Comparison of ENCODE assay signal across 18 mouse cellular contexts in the genomic region with DNA sequence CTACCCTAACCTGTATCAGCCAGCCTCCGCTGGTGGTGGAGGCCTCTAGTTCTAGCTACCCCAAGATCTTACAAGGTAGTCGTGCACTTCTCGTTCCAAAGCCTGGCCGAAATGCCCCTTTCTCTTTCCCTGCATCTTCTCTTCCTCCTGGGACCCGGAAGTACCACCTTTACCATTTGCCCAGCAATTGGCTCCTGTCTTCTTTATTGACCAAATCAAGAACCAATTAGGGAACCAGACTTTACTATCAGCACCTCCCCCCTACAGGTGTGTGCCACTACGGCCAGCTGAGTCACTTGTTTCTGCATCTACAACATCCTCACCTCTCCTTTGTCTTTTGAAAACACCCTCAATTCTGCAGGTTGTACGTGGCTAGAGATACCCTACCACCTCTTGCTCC. TPM values are rescaled to one million over a fixed set of nuclear protein-coding genes. Genes with fewer than 3 reads are reported as not detected.
"Had no signal": no experiment of that assay in that cellular context is flagged by ENCODE, and none has a peak within 500 bp of the region (broad histone marks: within the 10 kb centered on the region; RNA-seq: fewer than 3 reads in every experiment).

No protein-coding gene starts in this region.

- H3K9me3 ChIP-seq: lung, embryonic 15.5 days; midbrain, embryonic 10.5 days; midbrain, embryonic 12.5 days; neural tube, embryonic 13.5 days; neural tube, embryonic 15.5 days had no signal

- DNase-seq: lung, adult 2 months; lung, postnatal 4 days; midbrain, embryonic 14.5 days; retina, postnatal 1 day; right cerebral cortex, adult 18-20 months; right cerebral cortex, postnatal 25 days; right cerebral cortex, postnatal 4 days; spleen, adult 18-20 months; thymus, adult 18-20 months; thymus, postnatal 14 days; thymus, postnatal 36 days had no signal

- H3K36me3 ChIP-seq: lung, embryonic 15.5 days; midbrain, embryonic 10.5 days; midbrain, embryonic 12.5 days; neural tube, embryonic 13.5 days; neural tube, embryonic 15.5 days had no signal

- H3K4me3 ChIP-seq: lung, embryonic 15.5 days; midbrain, embryonic 10.5 days; midbrain, embryonic 12.5 days; myocyte; neural tube, embryonic 13.5 days; neural tube, embryonic 15.5 days had no signal

- H3K4me1 ChIP-seq: lung, embryonic 15.5 days had no signal

- H3K27me3 ChIP-seq: neural tube, embryonic 13.5 days; neural tube, embryonic 15.5 days had no signal

- H3K27ac ChIP-seq: lung, embryonic 15.5 days; midbrain, embryonic 10.5 days; midbrain, embryonic 12.5 days; neural tube, embryonic 13.5 days; neural tube, embryonic 15.5 days had no signal

RNA-seq across cellular contexts. Expression of gene Mreg, which starts 4.7 kb away (rescaled TPM):
- total RNA-seq: megakaryocyte-erythroid progenitor cell, adult 5-6 weeks had no signal
